ENCODE assay signal across 25 mouse cellular contexts in the genomic region with DNA sequence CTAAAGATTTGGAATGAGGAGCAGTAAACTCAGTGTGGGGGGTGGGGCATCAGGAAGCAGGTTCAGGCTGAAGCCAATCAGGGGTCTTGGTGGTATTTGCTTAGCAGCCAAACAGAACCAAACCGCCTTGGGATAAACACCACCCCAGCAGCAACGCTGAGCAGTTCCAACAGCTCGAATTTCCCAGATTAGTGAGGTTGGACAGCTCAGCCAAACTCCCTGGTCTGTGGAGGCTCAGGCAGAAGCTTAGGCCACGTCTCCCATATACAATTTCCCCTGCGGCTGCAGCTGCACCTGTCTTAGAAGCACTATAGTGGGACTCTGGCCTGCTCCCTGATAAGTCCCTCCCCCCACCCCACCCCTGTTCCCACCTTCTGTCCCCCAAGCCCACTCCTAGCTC.
DNase-seq lines count a peak whose midpoint lies in the region; ATAC-seq and TF ChIP-seq lines count a peak whose summit lies in the region.
"Had no signal": no experiment of that assay in that cellular context is flagged by ENCODE, and none has a peak within 500 bp of the region (broad histone marks: within the 10 kb centered on the region; RNA-seq: fewer than 3 reads in every experiment).

No protein-coding gene starts in this region.

- peak; percentile 30; the same call in 1 of the 2 replicates for ATAC-seq in embryonic facial prominence, embryonic 11.5 days (replicated peaks; ENCODE audit: insufficient number of reproducible peaks, low FRiP score, low TSS enrichment, low read depth)
- ATAC-seq in kidney, postnatal 0 days (replicated peaks; ENCODE audit: low FRiP score, low read depth): no peak
- ATAC-seq in midbrain, embryonic 13.5 days: no peak
- no peak for ATAC-seq in midbrain, embryonic 11.5 days (ENCODE audit: low FRiP score)
- ATAC-seq: CD4-positive, CD25-positive, alpha-beta regulatory T cell, adult 4 months; forebrain, embryonic 14.5 days had no signal

- H3K27ac ChIP-seq in embryonic facial prominence, embryonic 11.5 days (replicated peaks; ENCODE audit: low read depth, low read length): no peak overlapping the region
- H3K27ac ChIP-seq in embryonic facial prominence, embryonic 10.5 days (replicated peaks): no peak overlapping the region
- no peak overlapping the region for H3K27ac ChIP-seq in kidney, postnatal 0 days
- peak overlapping the region; percentile 1; the same call in 1 of the 2 replicates for H3K27ac ChIP-seq in midbrain, embryonic 13.5 days
- no peak overlapping the region for H3K27ac ChIP-seq in midbrain, embryonic 11.5 days (ENCODE audit: low read depth, low read length)
- H3K27ac ChIP-seq: embryonic facial prominence, embryonic 13.5 days; forebrain, embryonic 10.5 days; heart, embryonic 10.5 days; hindbrain, embryonic 15.5 days had no signal

- H3K4me3 ChIP-seq in embryonic facial prominence, embryonic 11.5 days (ENCODE audit: low read depth, low read length): no peak overlapping the region
- H3K4me3 ChIP-seq in embryonic facial prominence, embryonic 10.5 days: no peak overlapping the region
- no peak overlapping the region for H3K4me3 ChIP-seq in kidney, postnatal 0 days (replicated peaks; ENCODE audit: low read depth, low read length)
- no peak overlapping the region for H3K4me3 ChIP-seq in midbrain, embryonic 13.5 days (replicated peaks)
- H3K4me3 ChIP-seq in midbrain, embryonic 11.5 days (ENCODE audit: low read depth, low read length): no peak overlapping the region
- H3K4me3 ChIP-seq: embryonic facial prominence, embryonic 13.5 days; erythroblast, embryonic 14.5 days; forebrain, embryonic 10.5 days; heart, embryonic 10.5 days; hindbrain, embryonic 15.5 days had no signal

- H3K27me3 ChIP-seq in embryonic facial prominence, embryonic 11.5 days (ENCODE audit: control insufficient read depth, insufficient read depth, low read length): no peaks in the 10 kb centered on the region
- H3K27me3 ChIP-seq in embryonic facial prominence, embryonic 10.5 days (replicated peaks; ENCODE audit: low read depth, poor library complexity, severe bottlenecking): peaks cover 29% of the 10 kb centered on the region; the same call in 1 of the 2 replicates
- H3K27me3 ChIP-seq in kidney, postnatal 0 days (ENCODE audit: insufficient read depth, low read length): 0 out of 2 replicates have a peak, but pooled peaks cover 4% of the 10 kb centered on the region
- no peaks in the 10 kb centered on the region for H3K27me3 ChIP-seq in midbrain, embryonic 13.5 days
- no peaks in the 10 kb centered on the region for H3K27me3 ChIP-seq in midbrain, embryonic 11.5 days (ENCODE audit: control insufficient read depth, insufficient read depth, low read length)
- H3K27me3 ChIP-seq: hindbrain, embryonic 15.5 days had no signal

- H3K4me1 ChIP-seq in embryonic facial prominence, embryonic 11.5 days (ENCODE audit: control insufficient read depth, insufficient read depth, low read length): no peaks in the 10 kb centered on the region
- peaks cover 19% of the 10 kb centered on the region for H3K4me1 ChIP-seq in embryonic facial prominence, embryonic 10.5 days
- no peaks in the 10 kb centered on the region for H3K4me1 ChIP-seq in kidney, postnatal 0 days (replicated peaks; ENCODE audit: insufficient read depth, low read length)
- H3K4me1 ChIP-seq in midbrain, embryonic 13.5 days (replicated peaks): peaks cover 29% of the 10 kb centered on the region
- H3K4me1 ChIP-seq in midbrain, embryonic 11.5 days (ENCODE audit: control insufficient read depth, insufficient read depth, low read length): no peaks in the 10 kb centered on the region

- H3K9ac ChIP-seq in embryonic facial prominence, embryonic 11.5 days (replicated peaks; ENCODE audit: low read length): no peak overlapping the region
- H3K9ac ChIP-seq in kidney, postnatal 0 days (ENCODE audit: low read depth, low read length): no peak overlapping the region
- H3K9ac ChIP-seq in midbrain, embryonic 13.5 days (replicated peaks): no peak overlapping the region
- no peak overlapping the region for H3K9ac ChIP-seq in midbrain, embryonic 11.5 days (ENCODE audit: low read length)
- H3K9ac ChIP-seq: embryonic facial prominence, embryonic 13.5 days; hindbrain, embryonic 15.5 days had no signal

- WGBS in embryonic facial prominence, embryonic 11.5 days: 12% methylated on average over 5 of the region's 5 CpGs
- 22% methylated on average over 5 of the region's 5 CpGs for WGBS in embryonic facial prominence, embryonic 10.5 days
- 7% methylated on average over 5 of the region's 5 CpGs for WGBS in kidney, postnatal 0 days
- 26% methylated on average over 5 of the region's 5 CpGs for WGBS in midbrain, embryonic 13.5 days
- WGBS in midbrain, embryonic 11.5 days: 29% methylated on average over 5 of the region's 5 CpGs

- H3K36me3 ChIP-seq in embryonic facial prominence, embryonic 11.5 days (replicated peaks; ENCODE audit: control insufficient read depth, insufficient read depth, low read depth, low read length): no peaks in the 10 kb centered on the region
- no peaks in the 10 kb centered on the region for H3K36me3 ChIP-seq in embryonic facial prominence, embryonic 10.5 days (replicated peaks)
- H3K36me3 ChIP-seq in kidney, postnatal 0 days (ENCODE audit: insufficient read depth, low read length): no peaks in the 10 kb centered on the region
- H3K36me3 ChIP-seq in midbrain, embryonic 13.5 days: no peaks in the 10 kb centered on the region
- H3K36me3 ChIP-seq in midbrain, embryonic 11.5 days (ENCODE audit: control insufficient read depth, insufficient read depth, low read length): no peaks in the 10 kb centered on the region
- H3K36me3 ChIP-seq: embryonic facial prominence, embryonic 13.5 days; forebrain, embryonic 10.5 days; G1E; heart, embryonic 10.5 days; hindbrain, embryonic 15.5 days had no signal

- H3K9me3 ChIP-seq in embryonic facial prominence, embryonic 11.5 days (replicated peaks; ENCODE audit: control insufficient read depth, low read length): no peaks in the 10 kb centered on the region
- no peaks in the 10 kb centered on the region for H3K9me3 ChIP-seq in embryonic facial prominence, embryonic 10.5 days
- no peaks in the 10 kb centered on the region for H3K9me3 ChIP-seq in kidney, postnatal 0 days (replicated peaks; ENCODE audit: low read length)
- no peaks in the 10 kb centered on the region for H3K9me3 ChIP-seq in midbrain, embryonic 13.5 days
- H3K9me3 ChIP-seq in midbrain, embryonic 11.5 days (ENCODE audit: control insufficient read depth, low read length): no peaks in the 10 kb centered on the region; the same call in 1 of the 2 replicates
- H3K9me3 ChIP-seq: heart, embryonic 10.5 days; hindbrain, embryonic 15.5 days had no signal

- H3K4me2 ChIP-seq in embryonic facial prominence, embryonic 11.5 days (ENCODE audit: low read depth, low read length): no peak overlapping the region
- H3K4me2 ChIP-seq in kidney, postnatal 0 days (ENCODE audit: low read length): no peak overlapping the region
- H3K4me2 ChIP-seq in midbrain, embryonic 13.5 days (replicated peaks): no peak overlapping the region
- H3K4me2 ChIP-seq in midbrain, embryonic 11.5 days: no peak overlapping the region
- H3K4me2 ChIP-seq: embryonic facial prominence, embryonic 13.5 days; hindbrain, embryonic 15.5 days had no signal

- peak; percentile 28 for DNase-seq in embryonic facial prominence, embryonic 11.5 days (ENCODE audit: low spot score)
- no peak for DNase-seq in embryonic facial prominence, embryonic 10.5 days (ENCODE audit: low spot score)
- peak; percentile 55 for DNase-seq in kidney, postnatal 0 days (ENCODE audit: low spot score)
- DNase-seq in kidney, adult 18-20 months: no peak
- DNase-seq in midbrain, embryonic 11.5 days (ENCODE audit: low spot score, missing footprints): no peak
- peak; percentile 30 for DNase-seq in skeletal muscle tissue, adult 2 months (ENCODE audit: low read depth, low spot score)
- DNase-seq in heart, adult 9 months (ENCODE audit: low spot score in 2 of 2): no peak
- DNase-seq: adrenal gland, postnatal 10 days; B cell, adult 2 months; cerebellum, adult 11 months; cerebellum, adult 8-10 months; cerebellum, postnatal 14 days; embryo, embryonic 11 days; gastrocnemius, postnatal 36 days; heart, adult 11 months; heart, postnatal 10 days had no signal

- no peak for TF ChIP-seq CTCF in kidney, postnatal 0 days (IDR thresholded peaks at IDR 0.05; ENCODE audit: low read depth)

Comparison
In these comparisons a context has a peak if more than half of its experiments do, and no peak if none do; other contexts are left out.
1. DNase-seq: peak in embryonic facial prominence, embryonic 11.5 days (single experiment), kidney, postnatal 0 days (single experiment) and skeletal muscle tissue, adult 2 months (single experiment); none in embryonic facial prominence, embryonic 10.5 days (single experiment), kidney, adult 18-20 months (single experiment), midbrain, embryonic 11.5 days (single experiment) and heart, adult 9 months (0 of 2).